In the genomic region with DNA sequence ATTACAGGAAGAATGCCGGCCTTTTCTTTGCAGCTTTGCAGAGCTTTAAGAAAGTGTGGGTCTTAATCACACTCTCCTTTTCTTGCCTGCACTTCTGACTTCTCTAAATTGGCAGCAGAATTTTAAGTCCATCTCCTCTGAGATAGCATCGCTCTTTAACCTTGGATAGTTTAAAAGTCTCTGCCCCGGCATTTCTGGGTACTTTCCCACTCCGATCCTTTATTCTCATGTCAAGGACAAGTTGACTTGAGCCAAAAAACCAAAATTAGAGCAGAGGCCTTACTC, we compare ENCODE assay signal across 10 mouse cellular contexts.
DNase-seq lines count a peak whose midpoint lies in the region; ATAC-seq and TF ChIP-seq lines count a peak whose summit lies in the region.
"Had no signal": no experiment of that assay in that cellular context is flagged by ENCODE, and none has a peak within 500 bp of the region (broad histone marks: within the 10 kb centered on the region; RNA-seq: fewer than 3 reads in every experiment).

No protein-coding gene starts in this region.

- no peaks in the 10 kb centered on the region for H3K27me3 ChIP-seq in heart, adult 2 months (ENCODE audit: control insufficient read depth, insufficient read depth, low read length)
- H3K27me3 ChIP-seq in forebrain, embryonic 13.5 days, result peaks cover 5% of the 10 kb centered on the region; the same call in 1 of the 2 replicates
- H3K27me3 ChIP-seq in hindbrain, postnatal 0 days (ENCODE audit: insufficient read depth, low read length), result no peaks in the 10 kb centered on the region

- DNase-seq in heart, adult 2 months, result peak in 1 of 2 experiments; percentile 3
- no peak for DNase-seq in heart, postnatal 25 days (ENCODE audit: low spot score)
- DNase-seq in adrenal gland, postnatal 10 days, result peak; percentile 36
- DNase-seq in hindbrain, postnatal 0 days (ENCODE audit: low spot score), result no peak
- no peak for DNase-seq in adipocyte (ENCODE audit: low spot score)
- no peak for DNase-seq in gastrocnemius, postnatal 4 days (ENCODE audit: low spot score in 2 of 2)
- DNase-seq in right cerebral cortex, postnatal 36 days (ENCODE audit: low spot score in 2 of 2), result no peak
- DNase-seq: left cerebral cortex, postnatal 4 days; thymus, postnatal 25 days had no signal

- no peak overlapping the region for H3K4me3 ChIP-seq in heart, adult 2 months
- H3K4me3 ChIP-seq in forebrain, embryonic 13.5 days, result no peak overlapping the region
- H3K4me3 ChIP-seq in hindbrain, postnatal 0 days (ENCODE audit: low read length), result no peak overlapping the region

- H3K4me1 ChIP-seq in heart, adult 2 months (ENCODE audit: control insufficient read depth, insufficient read depth, low read length), result peaks cover 1% of the 10 kb centered on the region; the same call in 1 of the 2 replicates
- H3K4me1 ChIP-seq in forebrain, embryonic 13.5 days, result peaks cover 21% of the 10 kb centered on the region
- H3K4me1 ChIP-seq in hindbrain, postnatal 0 days (ENCODE audit: insufficient read depth, low read length), result no peaks in the 10 kb centered on the region

- no peaks in the 10 kb centered on the region for H3K79me2 ChIP-seq in heart, adult 2 months (replicated peaks; ENCODE audit: control insufficient read depth, insufficient read depth, low read length)

- no peak for TF ChIP-seq EP300 in heart, adult 2 months (IDR thresholded peaks at IDR 0.05; ENCODE audit: insufficient read depth, low read depth, low read length)

- TF ChIP-seq CTCF in heart, adult 2 months (IDR thresholded peaks at IDR 0.05), result no peak
- TF ChIP-seq CTCF in hindbrain, postnatal 0 days (IDR thresholded peaks at IDR 0.05; ENCODE audit: low read depth), result no peak

- no peak for ATAC-seq in forebrain, embryonic 13.5 days
- no peak for ATAC-seq in hindbrain, postnatal 0 days

- 25% methylated on average over 4 of the region's 4 CpGs for WGBS in heart, adult 2 months
- WGBS in forebrain, embryonic 13.5 days, result 2% methylated on average over 4 of the region's 4 CpGs
- 19% methylated on average over 4 of the region's 4 CpGs for WGBS in hindbrain, postnatal 0 days

- 0 out of 2 replicates have a peak overlapping the region, but pooled peaks have one; percentile 18 for H3K27ac ChIP-seq in heart, adult 2 months
- no peak overlapping the region for H3K27ac ChIP-seq in forebrain, embryonic 13.5 days
- H3K27ac ChIP-seq in hindbrain, postnatal 0 days, result peak overlapping the region; percentile 43

- no peaks in the 10 kb centered on the region for H3K9me3 ChIP-seq in forebrain, embryonic 13.5 days (replicated peaks)
- no peaks in the 10 kb centered on the region for H3K9me3 ChIP-seq in hindbrain, postnatal 0 days (ENCODE audit: low read length)

- peak overlapping the region; percentile 12 for H3K4me2 ChIP-seq in forebrain, embryonic 13.5 days
- no peak overlapping the region for H3K4me2 ChIP-seq in hindbrain, postnatal 0 days (ENCODE audit: low read depth, low read length)

- intact Hi-C loops in heart, adult 2 months (cut with DNase I), result no loop called here
- intact Hi-C loops in heart, postnatal 25 days (cut with DNase I), result loop anchor here (10.0 kb wide), 2 partner anchors 58 to 218 kb away; partner anchors contain the start of gene Spry2

- no peak for TF ChIP-seq POLR2A in heart, adult 2 months (IDR thresholded peaks at IDR 0.05; ENCODE audit: insufficient read depth, low read depth, low read length)

- H3K9ac ChIP-seq in heart, adult 2 months (ENCODE audit: low read depth, low read length), result no peak overlapping the region
- H3K9ac ChIP-seq in forebrain, embryonic 13.5 days, result no peak overlapping the region
- H3K9ac ChIP-seq in hindbrain, postnatal 0 days (replicated peaks; ENCODE audit: low read length), result no peak overlapping the region

- H3K36me3 ChIP-seq in heart, adult 2 months (ENCODE audit: control insufficient read depth, insufficient read depth, low read length), result peaks cover 4% of the 10 kb centered on the region
- H3K36me3 ChIP-seq in forebrain, embryonic 13.5 days (ENCODE audit: poor library complexity, severe bottlenecking), result no peaks in the 10 kb centered on the region
- H3K36me3 ChIP-seq in hindbrain, postnatal 0 days (ENCODE audit: insufficient read depth, low read length), result no peaks in the 10 kb centered on the region
